Mouse (Mus musculus): ENCODE measurements around the gene Med31. TPM values are rescaled to one million over a fixed set of nuclear protein-coding genes. Genes with fewer than 3 reads are reported as not detected.
"Not testable (repeated sequence)": the region's sequence is repeated elsewhere in the genome, so short reads cannot be mapped to it uniquely, and the experiment has no call there.

Gene Med31
- total RNA-seq, 2 experiments from 2014 or later, result 14.5 to 16.4 TPM

- DNase-seq (ENCODE audit: extremely low spot score in 1 of 2, low spot score in 1 of 2), result no peak
These were observed 10.1 kb downstream of the Med31 start for GRCm38 (mm10) chr11:72205256-72205655.

- DNase-seq (ENCODE audit: extremely low spot score in 1 of 2, low spot score in 1 of 2), result no peak
These were observed 12.0 kb downstream of the Med31 start for GRCm38 (mm10) chr11:72203440-72203839.

GRCm38 (mm10) chr11:72196506-72196905 lies 18.9 kb downstream of the Med31 start:
- DNase-seq (ENCODE audit: extremely low spot score in 1 of 2, low spot score in 1 of 2), result no peak

DNA sequence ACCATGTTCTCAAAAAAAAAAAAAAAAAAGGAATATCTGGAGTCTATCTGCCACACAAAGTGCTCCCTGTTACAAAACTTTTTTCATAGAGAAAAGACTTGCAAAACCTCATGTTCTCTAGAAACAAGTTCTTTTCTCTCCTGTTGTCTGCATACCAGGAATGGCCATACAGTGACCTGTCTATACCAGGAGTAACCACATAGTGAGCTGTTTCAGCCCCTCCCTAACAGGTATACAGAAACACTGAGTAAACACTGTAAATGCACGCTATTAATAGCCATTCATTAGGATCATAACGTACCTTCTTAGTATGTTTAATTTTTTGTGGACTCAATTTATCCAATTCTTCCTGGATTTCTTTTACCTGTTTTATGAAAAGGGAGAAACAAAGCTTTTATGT lies 21.1 kb downstream of the Med31 start:
- DNase-seq (ENCODE audit: extremely low spot score in 1 of 2, low spot score in 1 of 2), result no peak

DNA sequence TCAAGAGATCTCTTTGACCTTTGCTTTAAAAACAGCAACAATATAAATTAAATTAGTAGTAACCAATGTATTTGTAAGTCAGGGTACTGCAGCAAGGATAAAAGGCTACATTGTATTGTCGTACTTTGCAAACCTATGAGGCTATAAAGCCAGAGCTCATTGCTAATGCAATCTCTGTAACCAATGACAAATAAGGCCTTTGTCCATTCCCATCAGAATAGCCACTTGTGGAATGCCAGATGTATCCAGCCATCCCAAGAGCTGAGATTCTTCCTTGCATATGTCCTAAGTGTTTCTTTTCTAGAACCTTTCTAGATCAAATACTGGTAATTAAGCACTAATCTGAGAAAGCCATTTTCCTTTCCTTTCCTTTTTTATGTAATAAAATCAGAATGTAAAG lies 24.5 kb downstream of the Med31 start:
- DNase-seq (ENCODE audit: extremely low spot score in 1 of 2, low spot score in 1 of 2), result no peak

DNA sequence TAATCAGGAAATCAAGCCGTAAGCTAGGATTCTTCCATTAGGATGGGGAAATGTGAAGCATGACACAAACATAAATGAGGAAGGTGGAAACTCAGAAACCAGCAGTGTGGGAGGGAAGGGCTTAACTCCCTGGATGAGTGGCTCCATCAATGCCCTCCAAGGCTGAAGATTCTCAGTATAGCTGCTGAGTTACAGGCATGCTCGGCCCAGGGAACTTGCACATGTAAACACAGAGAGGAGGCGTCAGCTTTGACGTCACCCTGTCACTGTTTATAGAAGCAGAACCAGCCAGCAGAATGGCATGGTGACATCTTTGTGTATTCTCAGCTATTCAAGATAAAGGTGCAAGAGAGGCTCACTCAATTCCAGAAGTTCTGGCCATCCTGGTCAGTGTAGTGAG lies 31.1 kb downstream of the Med31 start:
- DNase-seq (ENCODE audit: extremely low spot score in 1 of 2, low spot score in 1 of 2), result no peak

GRCm38 (mm10) chr11:72181136-72181535 lies 34.3 kb downstream of the Med31 start:
- DNase-seq (ENCODE audit: extremely low spot score in 1 of 2, low spot score in 1 of 2), result no peak

- DNase-seq (ENCODE audit: extremely low spot score in 1 of 2, low spot score in 1 of 2), result no peak
These were observed 34.8 kb downstream of the Med31 start for GRCm38 (mm10) chr11:72180556-72180955.

DNA sequence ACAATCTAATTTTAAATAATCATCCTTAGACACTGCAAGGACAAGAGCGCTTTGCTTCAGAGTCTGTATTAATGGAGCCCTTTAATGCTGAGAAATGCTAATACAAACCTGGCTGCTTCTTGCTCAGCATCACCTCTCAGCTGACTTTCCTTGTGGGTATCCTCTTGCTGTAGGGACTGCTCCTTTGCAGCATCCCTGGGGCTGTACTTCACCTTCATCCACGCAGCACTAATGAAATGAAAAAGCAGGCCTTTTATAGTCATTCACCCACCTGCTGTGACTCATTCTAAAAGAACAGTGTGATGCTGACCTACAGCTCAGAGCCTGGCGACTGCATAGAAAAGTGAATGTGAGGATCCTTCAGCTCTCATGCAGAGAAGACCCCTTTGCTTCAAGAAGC lies 38.8 kb downstream of the Med31 start:
- DNase-seq (ENCODE audit: extremely low spot score in 1 of 2, low spot score in 1 of 2), result no peak

DNA sequence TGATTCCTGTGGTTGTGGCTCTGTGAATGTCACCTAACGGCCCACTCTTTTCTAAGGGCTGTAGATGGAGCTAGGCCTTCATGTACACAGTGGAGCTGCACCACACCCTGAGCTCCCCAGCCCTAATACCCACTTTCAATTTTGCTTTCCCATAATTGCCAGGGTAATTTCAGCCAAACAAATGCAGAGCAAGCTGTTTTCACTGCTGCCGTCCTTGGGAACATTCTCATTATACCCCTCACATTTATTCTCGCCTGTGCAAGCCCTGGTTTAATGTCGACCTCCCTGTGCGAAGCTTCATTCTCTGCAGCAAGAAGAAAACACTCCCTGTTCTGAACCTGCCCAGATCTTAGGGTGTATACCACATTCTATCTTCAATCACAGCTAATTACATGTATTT lies 39.4 kb downstream of the Med31 start:
- DNase-seq (ENCODE audit: extremely low spot score in 1 of 2, low spot score in 1 of 2), result no peak

GRCm38 (mm10) chr11:72174721-72175120 lies 40.7 kb downstream of the Med31 start:
- DNase-seq (ENCODE audit: extremely low spot score in 1 of 2, low spot score in 1 of 2), result no peak

DNA sequence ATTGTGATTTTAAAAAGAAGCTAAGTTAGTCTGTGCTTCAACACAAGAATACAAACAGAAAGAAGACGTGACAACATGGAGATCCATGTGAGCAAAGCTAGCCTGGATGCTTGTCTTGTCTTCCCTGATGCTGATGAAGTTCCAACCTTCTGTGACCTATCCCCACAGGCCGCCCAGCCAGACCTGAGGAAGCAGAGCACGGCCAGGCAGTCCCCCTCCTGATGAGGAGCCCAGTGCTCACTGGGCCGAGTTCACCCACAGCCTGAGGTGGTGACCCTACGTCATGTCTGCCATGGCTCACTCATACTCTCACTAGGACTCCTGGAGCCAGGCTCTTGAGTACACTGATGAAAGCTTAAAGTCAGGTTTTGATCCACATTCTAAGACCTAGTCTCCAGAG lies 41.9 kb downstream of the Med31 start:
- no peak for DNase-seq (ENCODE audit: extremely low spot score in 1 of 2, low spot score in 1 of 2)

GRCm38 (mm10) chr11:72171906-72172305 lies 43.5 kb downstream of the Med31 start:
- not testable (repeated sequence) for DNase-seq (ENCODE audit: extremely low spot score in 1 of 2, low spot score in 1 of 2)

GRCm38 (mm10) chr11:72169871-72170270 lies 45.5 kb downstream of the Med31 start:
- DNase-seq (ENCODE audit: extremely low spot score in 1 of 2, low spot score in 1 of 2), result no peak

- DNase-seq (ENCODE audit: extremely low spot score in 1 of 2, low spot score in 1 of 2), result no peak
These were observed 52.2 kb downstream of the Med31 start for GRCm38 (mm10) chr11:72163198-72163597.

Other genes with a start within 250 kb of the Med31 start
- not detected for gene Aipl1, start 178.1 kb downstream of the Med31 start, total RNA-seq (2021)
- under 1 TPM; 0.40 to 0.89 TPM for gene Pimreg, start 173.6 kb downstream of the Med31 start, total RNA-seq (2021)
- gene Pitpnm3, start 79.8 kb downstream of the Med31 start, total RNA-seq (2021), result 10 to 100 TPM; 25.0 to 27.9 TPM
- 10 to 100 TPM in 1 of 2 experiments, 1 to 10 TPM in 1; 8.2 to 12.9 TPM for gene Gm43951, start 8.8 kb downstream of the Med31 start, total RNA-seq (2021)
- gene 4933427D14Rik, start 8.1 kb downstream of the Med31 start, total RNA-seq (2021), result 10 to 100 TPM; 21.1 to 27.1 TPM
- gene Txndc17, start 8.0 kb downstream of the Med31 start, total RNA-seq (2021), result 10 to 100 TPM; 31.8 to 36.8 TPM
- gene Slc13a5, start 51.6 kb upstream of the Med31 start, total RNA-seq (2021), result 10 to 100 TPM in 1 of 2 experiments, 1 to 10 TPM in 1; 9.9 to 12.2 TPM
- gene Xaf1, start 86.0 kb upstream of the Med31 start, total RNA-seq (2021), result 1 to 10 TPM; 2.4 to 3.3 TPM
- not detected for gene Fbxo39, start 98.9 kb upstream of the Med31 start, total RNA-seq (2021)
- gene Tekt1, start 146.8 kb upstream of the Med31 start, total RNA-seq (2021), result 1 to 10 TPM; 2.7 to 3.1 TPM
- gene Smtnl2, start 196.1 kb upstream of the Med31 start, total RNA-seq (2021), result 1 to 10 TPM; 2.0 to 3.0 TPM
- gene Ggt6, start 219.9 kb upstream of the Med31 start, total RNA-seq (2021), result under 1 TPM in 1 of 2 experiments, not detected in 1; 0.20 TPM
- 10 to 100 TPM; 48.3 to 54.0 TPM for gene Mybbp1a, start 225.8 kb upstream of the Med31 start, total RNA-seq (2021)